Mouse (Mus musculus): ENCODE measurements around the gene Akt1. TPM values are rescaled to one million over a fixed set of nuclear protein-coding genes. Genes with fewer than 3 reads are reported as not detected.

The Akt1 gene
- polyA plus RNA-seq, 1 experiment: 29.1 TPM

DNA sequence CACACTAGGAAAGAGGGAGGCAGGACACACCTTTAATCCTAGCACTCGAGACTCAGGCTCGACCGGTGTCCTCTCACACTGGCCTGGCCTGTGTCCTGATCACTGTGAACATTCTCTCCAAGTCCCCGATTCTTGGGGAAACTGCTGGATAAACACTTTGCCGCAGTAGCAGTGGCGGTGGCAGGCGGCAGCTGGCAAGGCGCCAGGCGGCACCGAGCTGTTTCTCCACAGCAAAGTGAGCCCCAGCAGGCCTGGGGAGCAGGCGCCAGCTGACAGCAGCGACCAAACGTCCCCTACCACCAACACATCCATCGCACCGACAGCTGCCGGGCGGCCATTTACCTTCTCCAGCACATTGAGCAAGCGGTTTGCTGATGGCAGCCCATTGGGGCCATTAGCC, 9.2 kb downstream of the Akt1 start:
- Histone ChIP-seq H3K27ac (ENCODE audit: control insufficient read depth, insufficient read depth, low read depth, low read length) (no peak overlapping the region), H3K27me3 (ENCODE audit: control insufficient read depth, insufficient read depth, low read length) (no peaks in the 10 kb centered on the region), H3K36me3 (ENCODE audit: control insufficient read depth, insufficient read depth, low read length) (no peaks in the 10 kb centered on the region), H3K4me1 (ENCODE audit: control insufficient read depth, insufficient read depth, low read length) (no peaks in the 10 kb centered on the region), H3K4me3 (ENCODE audit: control insufficient read depth, low read depth, low read length) (no peak overlapping the region)
- TF ChIP-seq POLR2A (IDR thresholded peaks at IDR 0.05; ENCODE audit: control insufficient read depth, low read depth, low read length) (no peak), CTCF (IDR thresholded peaks at IDR 0.05; ENCODE audit: control insufficient read depth, insufficient read depth, insufficient replicate concordance, low read depth, low read length) (no peak)

- no peaks in the 10 kb centered on the region for H3K4me1 ChIP-seq (ENCODE audit: control insufficient read depth, insufficient read depth, low read length)
- TF ChIP-seq POLR2A (IDR thresholded peaks at IDR 0.05; ENCODE audit: control insufficient read depth, low read depth, low read length) (no peak), CTCF (IDR thresholded peaks at IDR 0.05; ENCODE audit: control insufficient read depth, insufficient read depth, insufficient replicate concordance, low read depth, low read length) (no peak)
- no peak overlapping the region for H3K27ac ChIP-seq (ENCODE audit: control insufficient read depth, insufficient read depth, low read depth, low read length)
- H3K27me3 ChIP-seq (ENCODE audit: control insufficient read depth, insufficient read depth, low read length): no peaks in the 10 kb centered on the region
- no peak overlapping the region for H3K4me3 ChIP-seq (ENCODE audit: control insufficient read depth, low read depth, low read length)
- no peaks in the 10 kb centered on the region for H3K36me3 ChIP-seq (ENCODE audit: control insufficient read depth, insufficient read depth, low read length)
Measured at GRCm38 (mm10) chr12:112664656-112665055, 10.0 kb downstream of the Akt1 start.

GRCm38 (mm10) chr12:112664124-112664523, 10.6 kb downstream of the Akt1 start:
- Histone ChIP-seq H3K4me1 (ENCODE audit: control insufficient read depth, insufficient read depth, low read length) (no peaks in the 10 kb centered on the region), H3K36me3 (ENCODE audit: control insufficient read depth, insufficient read depth, low read length) (no peaks in the 10 kb centered on the region), H3K27me3 (ENCODE audit: control insufficient read depth, insufficient read depth, low read length) (no peaks in the 10 kb centered on the region), H3K27ac (ENCODE audit: control insufficient read depth, insufficient read depth, low read depth, low read length) (no peak overlapping the region), H3K4me3 (ENCODE audit: control insufficient read depth, low read depth, low read length) (no peak overlapping the region)
- TF ChIP-seq CTCF (IDR thresholded peaks at IDR 0.05; ENCODE audit: control insufficient read depth, insufficient read depth, insufficient replicate concordance, low read depth, low read length) (no peak), POLR2A (IDR thresholded peaks at IDR 0.05; ENCODE audit: control insufficient read depth, low read depth, low read length) (no peak)

DNA sequence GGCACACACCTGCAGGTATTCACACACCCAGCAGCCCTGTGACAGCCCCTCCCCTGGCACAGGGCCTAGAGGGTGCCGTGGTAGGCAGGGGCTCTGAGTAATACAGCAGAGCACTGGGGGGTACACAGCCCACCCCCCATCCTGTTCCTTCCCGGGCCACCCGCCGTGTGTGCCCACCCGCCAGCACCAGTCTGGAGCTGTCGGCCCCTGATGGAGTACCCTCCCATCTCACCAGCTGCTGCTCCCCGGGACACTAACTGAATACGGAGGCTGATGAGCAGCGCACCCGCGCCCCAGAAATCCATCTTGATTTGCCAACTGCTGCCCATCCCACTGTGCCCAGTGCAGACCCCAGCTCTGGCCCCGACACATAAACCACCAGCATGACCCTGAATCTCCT, 11.0 kb downstream of the Akt1 start:
- TF ChIP-seq CTCF (IDR thresholded peaks at IDR 0.05; ENCODE audit: control insufficient read depth, insufficient read depth, insufficient replicate concordance, low read depth, low read length): no peak
- TF ChIP-seq POLR2A (IDR thresholded peaks at IDR 0.05; ENCODE audit: control insufficient read depth, low read depth, low read length): no peak
- H3K4me1 ChIP-seq (ENCODE audit: control insufficient read depth, insufficient read depth, low read length): no peaks in the 10 kb centered on the region
- H3K27me3 ChIP-seq (ENCODE audit: control insufficient read depth, insufficient read depth, low read length): no peaks in the 10 kb centered on the region
- H3K4me3 ChIP-seq (ENCODE audit: control insufficient read depth, low read depth, low read length): no peak overlapping the region
- H3K36me3 ChIP-seq (ENCODE audit: control insufficient read depth, insufficient read depth, low read length): no peaks in the 10 kb centered on the region
- H3K27ac ChIP-seq (ENCODE audit: control insufficient read depth, insufficient read depth, low read depth, low read length): no peak overlapping the region

- H3K4me1 ChIP-seq (ENCODE audit: control insufficient read depth, insufficient read depth, low read length): no peaks in the 10 kb centered on the region
- no peak overlapping the region for H3K4me3 ChIP-seq (ENCODE audit: control insufficient read depth, low read depth, low read length)
Measured at GRCm38 (mm10) chr12:112663303-112663702, 11.4 kb downstream of the Akt1 start.

DNA sequence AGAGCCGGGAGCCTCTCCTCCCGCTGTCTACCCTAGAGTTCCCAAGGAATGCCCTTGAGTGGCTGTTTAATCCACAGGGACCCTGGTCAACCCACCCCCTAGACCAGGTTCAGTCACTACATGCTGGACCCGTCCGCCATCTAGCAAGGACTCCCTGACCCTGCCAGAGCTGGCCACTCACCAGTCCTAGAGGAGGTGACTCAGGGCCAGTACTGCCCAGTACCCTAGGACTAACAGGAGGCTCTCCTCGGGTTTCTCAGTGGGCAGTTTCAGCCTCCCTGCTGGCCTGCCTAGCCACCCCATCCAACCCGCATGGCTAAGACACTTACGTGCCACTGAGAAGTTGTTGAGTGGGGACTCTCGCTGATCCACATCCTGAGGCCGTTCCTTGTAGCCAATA, 12.8 kb downstream of the Akt1 start:
- H3K4me3 ChIP-seq (ENCODE audit: control insufficient read depth, low read depth, low read length): no peak overlapping the region
- H3K36me3 ChIP-seq (ENCODE audit: control insufficient read depth, insufficient read depth, low read length): no peaks in the 10 kb centered on the region
- H3K27me3 ChIP-seq (ENCODE audit: control insufficient read depth, insufficient read depth, low read length): no peaks in the 10 kb centered on the region
- no peaks in the 10 kb centered on the region for H3K4me1 ChIP-seq (ENCODE audit: control insufficient read depth, insufficient read depth, low read length)
- H3K27ac ChIP-seq (ENCODE audit: control insufficient read depth, insufficient read depth, low read depth, low read length): no peak overlapping the region
- no peak for TF ChIP-seq POLR2A (IDR thresholded peaks at IDR 0.05; ENCODE audit: control insufficient read depth, low read depth, low read length)
- no peak for TF ChIP-seq CTCF (IDR thresholded peaks at IDR 0.05; ENCODE audit: control insufficient read depth, insufficient read depth, insufficient replicate concordance, low read depth, low read length)

More at GRCm38 (mm10) chr12:112663303-112663702, 11.4 kb downstream of the Akt1 start:
- no peaks in the 10 kb centered on the region for H3K27me3 ChIP-seq (ENCODE audit: control insufficient read depth, insufficient read depth, low read length)
- H3K27ac ChIP-seq (ENCODE audit: control insufficient read depth, insufficient read depth, low read depth, low read length): no peak overlapping the region
- no peaks in the 10 kb centered on the region for H3K36me3 ChIP-seq (ENCODE audit: control insufficient read depth, insufficient read depth, low read length)
- TF ChIP-seq CTCF (IDR thresholded peaks at IDR 0.05; ENCODE audit: control insufficient read depth, insufficient read depth, insufficient replicate concordance, low read depth, low read length) (no peak), POLR2A (IDR thresholded peaks at IDR 0.05; ENCODE audit: control insufficient read depth, low read depth, low read length) (no peak)

DNA sequence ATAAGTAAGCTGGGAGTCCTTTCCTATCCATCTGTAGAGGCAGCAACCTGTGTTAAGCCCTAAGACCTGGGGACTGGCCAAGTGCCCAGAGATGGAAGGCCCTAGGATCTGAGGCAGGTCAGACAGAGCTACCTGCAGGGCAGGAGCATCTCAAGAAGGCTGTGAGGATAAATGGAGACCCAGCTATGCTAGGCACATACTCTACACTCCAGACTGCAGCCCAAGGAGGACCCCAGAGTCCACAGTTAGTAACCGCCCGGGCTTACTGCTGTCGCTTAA, 13.4 kb downstream of the Akt1 start:
- Histone ChIP-seq H3K4me3 (ENCODE audit: control insufficient read depth, low read depth, low read length) (no peak overlapping the region), H3K36me3 (ENCODE audit: control insufficient read depth, insufficient read depth, low read length) (no peaks in the 10 kb centered on the region), H3K27me3 (ENCODE audit: control insufficient read depth, insufficient read depth, low read length) (no peaks in the 10 kb centered on the region), H3K27ac (ENCODE audit: control insufficient read depth, insufficient read depth, low read depth, low read length) (no peak overlapping the region), H3K4me1 (ENCODE audit: control insufficient read depth, insufficient read depth, low read length) (no peaks in the 10 kb centered on the region)
- TF ChIP-seq CTCF (IDR thresholded peaks at IDR 0.05; ENCODE audit: control insufficient read depth, insufficient read depth, insufficient replicate concordance, low read depth, low read length) (no peak), POLR2A (IDR thresholded peaks at IDR 0.05; ENCODE audit: control insufficient read depth, low read depth, low read length) (no peak)

Data from testis, adult 2 months (tissue).